Mouse (Mus musculus) megakaryocyte, adult 5-6 weeks (primary cell): Measurements from ENCODE around the gene Nmnat2. TPM values are rescaled to one million over a fixed set of nuclear protein-coding genes. Genes with fewer than 3 reads are reported as not detected.

Experiments used
- ATAC-seq: 2 replicates; pipeline ENCODE4 v1.8.0; 2016; ENCODE audit warnings: mild to moderate bottlenecking, inconsistent platforms; ENCODE audit not compliant: poor library complexity, severe bottlenecking
- total RNA-seq, 2 experiments: library from RNA; stranded (forward) in 1 of 2; stranded (reverse) in 1 of 2; fragments of 153-499, 151-499 nt in 1 of 2; fragments of 221-1000, 200-1000 nt in 1 of 2; gene quantifications; 2 replicates each; pipeline versions ENCODE4 v1.2.3 to v1.2.4; 2015 to 2017

Nmnat2 gene
- total RNA-seq, 2 experiments from 2014 or later, result not detected

- ATAC-seq, result no peak
Measured at GRCm38 (mm10) chr1:153016465-153017163, 61.8 kb downstream of the Nmnat2 start.

DNA sequence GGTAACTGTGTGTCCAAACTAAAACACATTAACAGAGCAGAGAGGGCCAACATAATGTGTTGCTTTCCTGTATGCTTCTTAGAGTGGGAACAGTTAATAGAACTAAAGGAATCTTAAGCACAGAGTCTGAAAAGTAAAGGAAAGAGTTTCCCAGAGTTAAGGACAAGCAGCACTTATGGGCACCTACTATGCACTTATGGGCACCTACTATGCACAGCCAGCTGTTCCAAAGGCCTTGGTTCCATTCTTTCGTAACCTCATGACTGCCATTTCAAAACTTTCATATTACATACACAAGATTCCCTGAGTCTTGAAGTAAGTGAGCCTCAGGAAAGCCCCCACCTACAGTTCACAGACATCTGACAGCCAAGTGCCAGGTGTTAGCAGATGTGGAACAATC, 64.3 kb downstream of the Nmnat2 start:
- no peak for ATAC-seq

- ATAC-seq, result no peak
Measured at GRCm38 (mm10) chr1:153019623-153020022, 64.8 kb downstream of the Nmnat2 start.

DNA sequence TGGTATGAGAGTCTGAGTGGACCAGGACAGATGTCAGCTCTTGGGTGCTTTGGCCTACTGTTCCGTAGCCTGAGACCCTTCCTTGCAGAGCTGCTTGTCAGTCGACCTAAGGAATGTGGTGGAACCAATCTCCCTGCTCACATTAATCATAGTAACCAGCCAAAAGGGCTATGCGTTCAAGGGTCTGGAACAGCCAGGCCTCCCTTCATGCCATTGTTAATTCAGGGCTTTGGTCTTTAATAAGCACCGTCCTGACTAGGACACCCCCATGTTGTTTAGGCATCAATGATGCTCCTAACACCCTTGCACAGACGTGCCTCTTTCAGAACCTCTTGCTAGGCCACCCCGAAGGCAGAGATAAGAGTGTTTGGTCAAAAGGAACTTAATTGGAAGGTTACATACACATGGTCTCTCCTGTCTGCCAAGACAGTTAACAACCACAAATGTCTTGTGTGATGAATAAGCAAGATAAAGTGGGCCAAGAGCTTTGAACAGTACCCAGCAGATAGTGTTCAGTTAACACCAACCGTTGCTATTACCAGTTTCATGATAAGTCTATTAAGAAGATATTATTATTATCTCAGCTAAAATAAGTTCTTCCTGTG, 66.3 kb downstream of the Nmnat2 start:
- ATAC-seq, result no peak; the same call in 1 of the 2 replicates

GRCm38 (mm10) chr1:153023018-153023417, 68.2 kb downstream of the Nmnat2 start:
- ATAC-seq, result no peak

DNA sequence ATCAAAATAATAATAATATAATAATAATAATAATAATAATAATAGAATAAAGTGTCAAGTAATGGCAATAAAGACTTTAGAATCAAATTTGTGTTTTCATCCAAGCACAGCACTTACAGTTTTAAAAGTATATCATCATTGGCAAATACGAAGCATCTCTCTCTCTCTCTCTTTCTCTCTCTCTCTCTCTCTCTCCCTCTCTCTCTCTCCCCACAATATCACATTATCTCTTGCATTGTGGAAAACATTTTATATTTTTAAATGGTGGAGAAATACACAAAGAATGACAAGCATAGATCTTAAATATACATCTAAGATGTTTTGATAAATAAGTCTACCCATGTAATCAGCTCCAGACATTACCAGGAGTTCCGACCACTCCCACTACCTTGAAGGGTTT, 69.1 kb downstream of the Nmnat2 start:
- no peak for ATAC-seq

- no peak for ATAC-seq
Measured at GRCm38 (mm10) chr1:153024453-153024852, 69.7 kb downstream of the Nmnat2 start.

GRCm38 (mm10) chr1:153031345-153031744, 76.6 kb downstream of the Nmnat2 start:
- ATAC-seq, result no peak

DNA sequence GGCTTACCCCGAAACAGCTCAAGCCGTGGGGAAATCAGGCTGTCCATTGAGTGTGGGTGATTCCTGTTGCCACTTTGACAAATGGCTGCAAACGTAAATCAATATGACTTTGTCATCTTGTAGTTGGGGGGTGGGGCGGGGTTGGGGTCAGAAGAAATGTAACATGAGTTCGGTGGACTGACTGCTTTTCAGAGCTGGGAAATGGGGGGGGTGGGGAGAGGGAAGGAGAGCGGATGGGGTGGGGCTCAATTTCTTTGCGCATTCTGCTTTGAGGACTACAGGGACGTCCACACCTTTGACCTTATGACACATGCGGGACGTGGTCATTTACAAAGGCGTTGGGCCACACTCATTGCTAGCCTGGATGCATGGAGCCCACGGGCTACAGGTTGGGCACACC, 77.2 kb downstream of the Nmnat2 start:
- ATAC-seq, result no peak

DNA sequence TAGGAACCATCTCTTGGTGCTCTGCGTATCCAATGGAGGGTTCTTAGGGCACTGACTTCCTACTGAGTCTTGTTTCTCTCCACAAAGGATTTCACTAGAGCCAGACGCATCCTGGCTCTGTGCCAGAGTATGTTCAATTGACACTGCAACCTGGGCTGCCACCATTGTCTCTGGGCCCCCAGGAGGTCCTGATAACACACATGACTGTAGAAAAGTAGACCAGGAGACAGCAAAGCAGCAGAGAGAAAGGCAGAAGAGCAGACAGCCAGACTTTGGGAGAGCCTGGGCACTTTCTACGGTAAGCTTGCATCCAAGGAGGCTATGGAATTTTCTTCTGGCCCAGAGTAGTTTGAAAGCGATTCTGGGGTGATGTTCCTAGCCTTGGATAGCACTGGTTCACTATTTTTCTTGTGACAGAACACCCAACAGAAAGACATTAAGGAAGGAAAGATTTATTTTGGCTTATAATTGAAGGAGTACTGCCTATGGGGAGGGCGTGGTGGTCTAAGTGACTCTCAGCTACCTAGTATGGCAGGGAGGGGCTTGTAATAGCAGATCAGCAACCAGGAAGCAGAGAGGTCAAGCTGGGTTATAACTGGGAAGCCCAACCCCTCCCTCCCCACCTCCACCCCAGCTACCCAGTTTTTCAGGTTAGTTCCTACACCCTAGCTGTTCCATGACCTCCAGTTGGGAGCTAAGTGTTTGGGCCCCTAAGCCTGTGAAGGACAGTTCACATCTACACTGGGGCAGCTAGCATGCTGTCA, 78.5 kb downstream of the Nmnat2 start:
- ATAC-seq, result no peak

- ATAC-seq, result no peak
Measured at GRCm38 (mm10) chr1:153034064-153034463, 79.3 kb downstream of the Nmnat2 start.

DNA sequence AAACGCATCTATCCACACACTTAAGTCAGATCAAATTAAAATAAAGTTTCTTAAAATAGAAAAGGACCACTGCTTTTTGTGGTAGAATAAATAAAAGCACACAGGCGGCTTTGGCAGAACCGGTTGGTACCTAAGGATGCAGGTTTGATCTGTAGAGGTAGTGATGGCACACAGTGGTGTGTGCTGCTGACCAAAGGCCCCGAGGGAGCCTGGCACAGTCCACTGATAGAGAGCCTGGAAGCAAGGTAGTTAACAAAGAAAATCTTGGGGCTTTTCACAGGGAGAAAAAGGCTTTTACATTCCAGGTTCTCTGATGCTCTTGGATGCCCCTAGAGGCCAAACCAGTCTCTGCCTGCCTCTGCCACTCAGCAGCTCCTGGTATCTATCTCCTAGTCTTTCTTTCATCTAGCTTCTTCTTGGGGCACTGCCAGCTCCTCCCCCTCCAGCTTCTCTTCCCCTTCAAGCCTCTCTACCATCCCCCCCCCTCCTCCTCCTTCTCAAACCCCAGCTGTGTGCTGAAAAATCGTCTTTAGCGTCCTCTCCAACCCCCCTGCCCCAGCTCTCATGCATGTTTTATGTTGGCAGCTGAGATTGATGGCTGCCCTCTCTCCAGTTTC, 80.6 kb downstream of the Nmnat2 start:
- 0 out of 2 replicates have a peak, but pooled peaks have one; percentile 40 for ATAC-seq

DNA sequence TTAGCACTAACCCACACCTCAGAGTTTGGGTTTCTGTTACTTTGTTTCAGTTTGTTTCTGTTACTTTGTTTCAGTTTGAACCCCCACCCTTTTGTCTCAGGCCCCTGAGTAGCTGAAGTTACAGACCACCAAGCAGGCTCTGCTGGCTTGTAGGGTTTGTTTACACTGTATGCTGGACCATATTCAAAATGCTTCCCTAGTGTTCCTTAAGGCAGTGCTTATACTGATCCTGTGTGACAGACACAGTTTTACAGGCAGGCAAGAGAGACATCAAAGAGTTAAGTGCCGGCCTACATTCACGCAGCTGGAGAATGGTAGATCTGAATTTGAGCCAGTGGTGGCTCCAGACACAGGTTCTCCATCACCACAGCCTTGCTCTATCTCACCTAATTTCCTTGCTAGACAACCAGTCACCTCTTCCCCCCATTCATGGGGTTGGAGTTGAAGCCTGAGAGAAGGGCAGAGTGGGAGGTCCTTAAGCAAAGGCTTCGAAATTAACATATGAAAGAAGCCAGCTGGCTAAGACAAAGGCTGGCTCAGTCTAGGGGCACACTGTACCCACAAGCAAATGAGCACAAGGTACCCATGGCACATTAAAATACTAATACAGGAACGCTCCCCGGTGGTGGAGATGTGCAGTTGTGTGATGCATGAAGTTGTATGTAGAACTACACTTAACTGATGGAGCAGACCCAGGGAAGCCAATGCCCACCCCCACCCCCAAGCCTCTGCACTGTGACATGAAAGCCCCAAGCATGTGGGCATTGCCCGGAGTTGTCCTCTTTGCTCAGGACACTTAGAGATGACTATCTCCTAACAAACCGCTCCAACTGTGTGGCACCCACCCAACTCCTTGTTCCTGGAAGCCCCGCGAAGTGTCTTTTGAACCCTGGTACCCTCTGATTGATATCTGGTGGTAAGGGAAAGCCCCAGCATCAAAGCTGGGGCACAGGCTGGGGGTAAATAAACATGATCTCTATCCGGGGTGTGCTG, 82.9 kb downstream of the Nmnat2 start:
- no peak for ATAC-seq

DNA sequence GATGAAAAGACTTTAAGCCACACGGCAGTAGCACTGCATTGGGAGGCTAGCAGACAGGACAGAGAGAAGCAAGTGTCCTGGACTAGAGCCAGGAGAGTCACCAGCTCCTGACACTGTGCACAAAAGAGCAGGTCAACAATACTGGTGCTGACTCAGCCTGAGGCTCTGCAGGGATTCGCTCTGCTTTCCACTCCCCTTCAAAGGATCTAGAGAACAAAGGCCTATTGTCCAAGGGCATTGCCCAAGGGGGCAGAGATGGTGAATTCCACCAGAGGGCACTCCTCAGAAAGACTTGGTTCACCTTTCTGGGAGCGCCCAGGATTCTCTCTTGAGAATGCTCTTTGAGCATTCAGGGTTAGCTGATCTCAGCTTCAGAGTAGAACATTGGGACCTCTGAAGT, 85.3 kb downstream of the Nmnat2 start:
- ATAC-seq, result no peak

- ATAC-seq, result no peak
Measured at GRCm38 (mm10) chr1:153041046-153041445, 86.3 kb downstream of the Nmnat2 start.

- ATAC-seq, result no peak
Measured at GRCm38 (mm10) chr1:153042318-153042717, 87.5 kb downstream of the Nmnat2 start.

- no peak for ATAC-seq
Measured at GRCm38 (mm10) chr1:153043332-153043731, 88.5 kb downstream of the Nmnat2 start.

GRCm38 (mm10) chr1:153045368-153045767, 90.6 kb downstream of the Nmnat2 start:
- ATAC-seq, result no peak

GRCm38 (mm10) chr1:153048147-153048878, 93.5 kb downstream of the Nmnat2 start:
- ATAC-seq, result no peak

DNA sequence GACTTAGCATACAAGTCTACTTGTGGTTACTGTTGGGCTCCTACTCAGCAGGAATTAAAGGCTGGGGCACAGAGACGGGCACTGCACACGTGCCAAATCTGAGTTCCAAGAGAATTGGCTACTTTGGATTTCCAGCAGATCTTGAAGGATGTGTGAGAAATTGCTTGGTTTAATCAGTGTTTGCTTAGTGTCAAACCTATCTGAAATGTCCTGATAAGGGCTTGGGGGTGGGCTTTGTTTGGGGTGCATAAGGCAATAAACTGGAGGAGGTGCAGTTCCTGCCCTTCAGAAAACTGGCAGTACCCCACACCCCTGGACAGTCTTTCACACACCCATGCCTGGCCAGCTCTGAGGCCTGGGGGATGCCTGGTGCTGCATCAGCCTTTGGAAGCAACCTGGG, 94.7 kb downstream of the Nmnat2 start:
- ATAC-seq, result no peak
